Mouse (Mus musculus): ENCODE measurements around the gene Pold3. TPM values are rescaled to one million over a fixed set of nuclear protein-coding genes. Genes with fewer than 3 reads are reported as not detected.

The Pold3 gene
- polyA plus RNA-seq (2017; shearing (Covaris generic)), result 10 to 100 TPM; 44.0 to 46.6 TPM

GRCm38 (mm10) chr7:100121376-100121789 lies at the start of gene Pold3:
Gene Pold3, minus strand, starts transcription at chr7:100121565.

DNA sequence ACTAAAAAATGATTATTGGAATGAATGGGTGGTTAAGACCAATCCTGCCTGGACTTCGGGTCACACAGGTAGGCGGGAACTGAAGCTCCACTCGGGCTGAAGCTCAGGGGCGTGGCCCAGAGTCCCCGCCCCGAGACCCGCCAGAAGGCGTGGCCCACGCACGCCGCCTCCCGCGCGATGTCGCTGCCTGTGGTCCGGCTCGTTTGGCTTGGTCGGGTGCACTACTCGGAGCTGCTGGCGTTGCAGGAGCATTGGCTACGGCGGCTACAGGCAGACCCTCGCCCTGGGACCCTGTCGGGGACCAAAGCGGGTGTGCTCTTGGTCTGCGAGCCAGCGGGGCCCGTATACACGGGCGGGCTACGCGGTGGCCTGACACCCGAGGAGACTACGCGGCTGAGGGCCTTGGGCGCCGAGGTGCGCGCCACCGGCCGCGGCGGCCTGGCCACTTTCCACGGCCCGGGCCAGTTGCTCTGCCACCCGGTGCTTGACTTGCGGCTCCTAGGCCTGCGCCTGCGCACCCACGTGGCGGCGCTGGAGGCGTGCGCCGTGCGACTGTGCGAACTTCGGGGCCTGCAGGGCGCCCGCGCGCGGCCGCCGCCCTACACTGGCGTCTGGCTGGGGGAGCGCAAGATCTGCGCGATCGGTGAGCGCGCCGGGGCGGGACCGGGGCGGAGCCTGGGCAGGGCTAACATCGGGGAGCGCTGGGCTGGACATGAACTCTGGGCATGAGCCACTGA lies 37.9 kb upstream of the Pold3 start, which contains the start of gene Lipt2:
TSS of gene Lipt2 (plus strand) at position 173 of the 737 bp plus-strand sequence.

Other genes starting within 250 kb of the Pold3 start
- gene Rnf169, start 141.1 kb downstream of the Pold3 start, polyA plus RNA-seq (2017; shearing (Covaris generic)), result 10 to 100 TPM; 12.0 to 12.9 TPM
- 1 to 10 TPM in 1 of 2 experiments, under 1 TPM in 1; 0.07 to 1.3 TPM for gene Chrdl2, start 115.4 kb downstream of the Pold3 start, polyA plus RNA-seq (2017; shearing (Covaris generic))
- 1 to 10 TPM; 1.9 to 2.2 TPM for gene Lipt2, start 37.7 kb upstream of the Pold3 start, polyA plus RNA-seq (2017; shearing (Covaris generic))
- gene Kcne3, start 54.9 kb upstream of the Pold3 start, polyA plus RNA-seq (2017; shearing (Covaris generic)), result under 1 TPM in 1 of 2 experiments, not detected in 1; 0.53 TPM
- gene Pgm2l1, start 105.8 kb upstream of the Pold3 start, polyA plus RNA-seq (2017; shearing (Covaris generic)), result 1 to 10 TPM; 4.7 to 6.5 TPM
- gene P4ha3, start 164.0 kb upstream of the Pold3 start, polyA plus RNA-seq (2017; shearing (Covaris generic)), result 1 to 10 TPM in 1 of 2 experiments, under 1 TPM in 1; 0.30 to 1.4 TPM

Data from inflammation-experienced regulatory T-cells (primary cell).